Mouse (Mus musculus): ENCODE measurements at regions not wholly inside any gene's neighbourhood (a gene's known extent, or its start where the extent isn't known, plus 50 kb on each side); places are given as distances from the start of the nearest gene placed in this dataset.
"Not testable (repeated sequence)": the region's sequence is repeated elsewhere in the genome, so short reads cannot be mapped to it uniquely, and the experiment has no call there.

GRCm38 (mm10) chr14:52821617-52822016 lies 326.1 kb upstream of the Olfr1507 start:
- not testable (repeated sequence) for TF ChIP-seq CTCF, POLR2A (IDR thresholded peaks at IDR 0.05; ENCODE audit: extremely low read depth, insufficient read depth, low read length)
